Mouse (Mus musculus) midbrain, embryonic 15.5 days (tissue): ENCODE measurements around the gene Akt3. TPM values are rescaled to one million over a fixed set of nuclear protein-coding genes. Genes with fewer than 3 reads are reported as not detected.

Source experiments
- ATAC-seq: fragments of 200-750 bp; cut with Nextera tagmentation; replicated peaks from 2 replicates; pipeline ENCODE4 v1.8.0; 2017; ENCODE audit warnings: moderate TSS enrichment
- H3K27ac ChIP-seq: fragments of 300-500 bp; sonication (generic); 2 replicates; pipeline ENCODE4 v1.5.1; 2015; ENCODE audit warnings: mild to moderate bottlenecking, inconsistent platforms
- H3K27me3 ChIP-seq: fragments of 300-500 bp; sonication (generic); replicated peaks from 2 replicates; pipeline ENCODE4 v1.6.1; 2015; ENCODE audit warnings: inconsistent platforms
- H3K36me3 ChIP-seq: fragments of 300-500 bp; sonication (generic); replicated peaks from 2 replicates; pipeline ENCODE4 v1.6.1; 2015; ENCODE audit warnings: inconsistent platforms
- H3K4me1 ChIP-seq: fragments of 300-500 bp; sonication (generic); 2 replicates; pipeline ENCODE4 v1.6.1; 2015; ENCODE audit warnings: inconsistent platforms
- H3K4me2 ChIP-seq: fragments of 300-500 bp; sonication (generic); 2 replicates; pipeline ENCODE4 v1.6.1; 2015; ENCODE audit warnings: inconsistent platforms, mild to moderate bottlenecking, moderate library complexity
- H3K4me3 ChIP-seq: fragments of 300-500 bp; sonication (generic); 2 replicates; pipeline ENCODE4 v1.5.1; 2015; ENCODE audit warnings: mild to moderate bottlenecking, inconsistent platforms
- H3K9ac ChIP-seq: fragments of 300-500 bp; sonication (generic); 2 replicates; pipeline ENCODE4 v1.6.1; 2015; ENCODE audit warnings: mild to moderate bottlenecking, inconsistent platforms
- H3K9me3 ChIP-seq: fragments of 300-500 bp; sonication (generic); 2 replicates; pipeline ENCODE4 v1.6.1; 2016; ENCODE audit warnings: inconsistent platforms
- WGBS: fragments of 180-500 bp; shearing (Covaris S2); methylation state at CpG from one replicate; pipeline ENCODE4 v1.1.7; 2015; ENCODE audit warnings: mixed read lengths; 5-methylcytosine and 5-hydroxymethylcytosine counted together
- polyA plus RNA-seq: library from polyadenylated mRNA; unstranded; fragments of >200 nt; fragmentation: Nextera tagmentation; extraction: Ambion mirVana; gene quantifications from 2 replicates; pipeline ENCODE4 v1.2.1, GENCODE M21; 2015

The Akt3 gene
- polyA plus RNA-seq, 1 experiment from 2014 or later = 22.4 TPM

DNA sequence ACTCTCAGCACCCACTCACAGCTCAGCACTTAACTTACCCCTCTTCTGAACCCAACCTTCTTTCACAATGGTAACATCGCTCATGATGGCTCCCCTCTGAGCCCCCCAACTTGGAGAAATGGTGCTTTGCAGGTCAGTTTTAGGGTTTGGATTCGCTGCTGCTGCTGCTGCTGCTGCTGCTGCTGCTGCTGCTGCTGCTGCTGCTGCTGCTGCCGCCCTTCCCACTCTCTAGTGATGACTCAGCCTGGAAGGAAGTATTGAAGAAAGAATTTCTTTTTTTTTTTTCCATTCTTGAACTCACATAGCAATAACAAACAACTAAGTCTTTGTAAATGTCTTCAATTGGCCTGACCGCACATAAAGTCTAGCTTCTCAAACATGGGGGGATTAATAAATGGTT is 9.4 kb downstream of the Akt3 start:
- H3K9ac ChIP-seq = no peak overlapping the region
- H3K36me3 ChIP-seq = no peaks in the 10 kb centered on the region
- peaks cover 5% of the 10 kb centered on the region; the same call in 1 of the 2 replicates for H3K4me1 ChIP-seq
- H3K9me3 ChIP-seq = no peaks in the 10 kb centered on the region
- WGBS = 59% methylated on average over 4 of the region's 4 CpGs
- H3K27me3 ChIP-seq = no peaks in the 10 kb centered on the region
- H3K4me3 ChIP-seq = no peak overlapping the region
- no peak for ATAC-seq
- H3K27ac ChIP-seq = no peak overlapping the region
- no peak overlapping the region for H3K4me2 ChIP-seq

DNA sequence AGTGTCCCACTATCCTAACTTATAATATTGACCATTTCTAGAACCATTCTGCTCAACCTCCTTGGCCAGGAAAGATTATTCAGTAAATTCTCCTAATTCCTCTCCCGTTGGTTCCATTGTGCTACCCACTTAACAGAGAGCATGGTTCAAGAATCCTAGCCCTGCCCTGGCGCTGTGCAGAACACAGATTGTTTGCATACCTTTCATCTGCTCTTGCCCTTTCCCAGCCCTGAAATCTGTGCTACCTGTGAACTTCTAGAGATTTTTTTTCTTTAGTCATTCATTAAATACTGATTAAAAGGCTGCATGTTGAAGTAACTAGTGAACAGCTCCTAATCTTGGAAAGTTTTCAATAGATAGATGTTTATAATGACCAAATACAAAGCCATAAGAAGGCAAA is 19.6 kb downstream of the Akt3 start:
- ATAC-seq = no peak
- Histone ChIP-seq H3K36me3 (peaks cover 3% of the 10 kb centered on the region; the same call in 1 of the 2 replicates), H3K4me1 (no peaks in the 10 kb centered on the region), H3K27me3 (no peaks in the 10 kb centered on the region), H3K9ac (no peak overlapping the region), H3K4me3 (no peak overlapping the region), H3K27ac (no peak overlapping the region), H3K4me2 (no peak overlapping the region), H3K9me3 (no peaks in the 10 kb centered on the region)
- WGBS = 62% methylated on average over 2 of the region's 2 CpGs

DNA sequence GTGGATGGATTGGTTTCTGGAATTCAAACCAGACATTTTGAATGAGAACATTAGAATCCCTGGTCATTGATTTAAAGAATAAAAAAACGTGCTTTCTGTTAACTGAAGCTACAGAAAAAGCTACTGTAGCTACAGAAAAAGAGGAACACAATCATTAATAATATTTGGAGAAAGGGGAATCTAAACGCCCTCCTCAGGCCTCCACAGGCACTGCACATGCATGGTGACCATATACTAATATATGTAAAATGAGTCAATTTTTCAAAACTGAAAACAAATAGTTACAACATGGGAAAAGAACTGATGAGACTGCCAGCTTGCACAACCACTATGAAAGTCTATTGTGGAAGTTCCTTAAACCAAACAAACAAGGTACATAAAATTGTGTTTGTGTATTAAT is 21.3 kb downstream of the Akt3 start:
- Histone ChIP-seq H3K36me3 (peaks cover 3% of the 10 kb centered on the region; the same call in 1 of the 2 replicates), H3K9ac (no peak overlapping the region), H3K4me2 (no peak overlapping the region), H3K9me3 (no peaks in the 10 kb centered on the region), H3K27me3 (no peaks in the 10 kb centered on the region), H3K4me3 (no peak overlapping the region), H3K4me1 (no peaks in the 10 kb centered on the region), H3K27ac (no peak overlapping the region)
- 80% methylated on average over 2 of the region's 2 CpGs for whole genome bisulfite sequencing
- ATAC-seq = no peak

DNA sequence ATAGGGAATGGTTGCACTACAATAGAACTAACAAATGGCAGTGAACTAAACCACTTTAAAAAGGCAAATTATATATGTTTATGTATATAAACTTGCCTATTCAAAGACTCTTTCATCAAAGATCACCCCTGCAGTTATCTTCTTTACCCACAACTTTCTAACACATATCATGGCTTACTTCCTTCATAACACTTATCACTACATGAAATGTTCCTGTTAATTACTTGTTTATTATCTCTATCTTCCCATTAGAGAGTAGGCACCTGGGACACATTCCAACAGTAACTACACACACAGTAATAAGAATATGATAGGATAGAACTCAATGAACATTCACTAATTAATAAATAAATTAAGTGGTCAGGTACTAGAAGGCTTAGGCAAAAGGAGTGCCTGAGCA is 21.8 kb downstream of the Akt3 start:
- H3K36me3 ChIP-seq = peaks cover 3% of the 10 kb centered on the region; the same call in 1 of the 2 replicates
- no peak overlapping the region for H3K4me3 ChIP-seq
- H3K9me3 ChIP-seq = no peaks in the 10 kb centered on the region
- no peak overlapping the region for H3K4me2 ChIP-seq
- H3K9ac ChIP-seq = no peak overlapping the region
- H3K27ac ChIP-seq = no peak overlapping the region
- no peaks in the 10 kb centered on the region for H3K4me1 ChIP-seq
- H3K27me3 ChIP-seq = no peaks in the 10 kb centered on the region
- ATAC-seq = no peak

DNA sequence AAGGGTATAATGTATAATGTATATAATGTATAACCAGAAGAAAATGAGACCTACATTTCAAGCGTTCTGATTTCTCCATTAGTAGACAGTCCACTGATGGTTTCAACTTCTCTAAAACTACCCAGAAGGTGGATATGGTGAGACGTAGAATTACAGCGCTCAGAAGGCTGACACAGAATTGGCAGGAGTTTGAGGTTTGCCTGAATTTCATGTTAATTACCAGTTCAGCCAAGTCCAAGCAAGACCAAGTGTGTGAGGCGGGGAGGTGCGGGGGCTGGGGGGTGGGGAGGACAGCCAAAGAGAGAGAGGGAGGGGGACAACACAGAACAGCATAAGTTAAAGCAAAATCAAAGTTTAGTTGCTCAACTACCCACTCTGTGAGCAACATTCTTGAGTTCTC is 23.5 kb downstream of the Akt3 start:
- H3K9ac ChIP-seq = no peak overlapping the region

DNA sequence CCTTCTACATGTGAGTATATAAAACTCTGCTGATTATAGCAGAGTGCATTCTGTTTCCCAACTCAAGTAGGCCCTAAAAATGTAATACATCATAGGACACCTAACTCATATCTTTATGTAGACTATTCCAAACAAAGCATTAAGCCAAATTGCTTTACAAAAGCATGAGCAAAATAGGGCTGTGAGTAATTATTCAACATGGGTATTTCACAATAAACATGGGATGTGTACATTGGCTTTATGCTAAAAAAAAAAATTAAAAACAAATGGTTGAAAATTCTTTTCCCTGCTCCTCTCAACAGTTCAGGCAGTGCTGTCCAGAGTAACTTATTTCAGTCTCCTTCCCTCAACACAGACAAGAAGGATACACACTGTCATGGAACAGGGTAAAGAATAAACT is 26.9 kb downstream of the Akt3 start:
- no peak overlapping the region for H3K4me3 ChIP-seq
- H3K27me3 ChIP-seq = no peaks in the 10 kb centered on the region
- H3K27ac ChIP-seq = no peak overlapping the region
- ATAC-seq = no peak
- H3K4me1 ChIP-seq = no peaks in the 10 kb centered on the region
- no peaks in the 10 kb centered on the region for H3K9me3 ChIP-seq
- peaks cover 3% of the 10 kb centered on the region; the same call in 1 of the 2 replicates for H3K36me3 ChIP-seq
- no peak overlapping the region for H3K4me2 ChIP-seq
- no peak overlapping the region for H3K9ac ChIP-seq

More for the DNA sequence above, 23.5 kb downstream of the Akt3 start:
- WGBS = 86% methylated on average over 5 of the region's 5 CpGs
- H3K4me1 ChIP-seq = no peaks in the 10 kb centered on the region
- H3K27me3 ChIP-seq = no peaks in the 10 kb centered on the region
- no peak overlapping the region for H3K4me3 ChIP-seq
- no peak overlapping the region for H3K27ac ChIP-seq
- H3K36me3 ChIP-seq = peaks cover 3% of the 10 kb centered on the region; the same call in 1 of the 2 replicates
- no peak for ATAC-seq
- no peak overlapping the region for H3K4me2 ChIP-seq
- H3K9me3 ChIP-seq = no peaks in the 10 kb centered on the region

DNA sequence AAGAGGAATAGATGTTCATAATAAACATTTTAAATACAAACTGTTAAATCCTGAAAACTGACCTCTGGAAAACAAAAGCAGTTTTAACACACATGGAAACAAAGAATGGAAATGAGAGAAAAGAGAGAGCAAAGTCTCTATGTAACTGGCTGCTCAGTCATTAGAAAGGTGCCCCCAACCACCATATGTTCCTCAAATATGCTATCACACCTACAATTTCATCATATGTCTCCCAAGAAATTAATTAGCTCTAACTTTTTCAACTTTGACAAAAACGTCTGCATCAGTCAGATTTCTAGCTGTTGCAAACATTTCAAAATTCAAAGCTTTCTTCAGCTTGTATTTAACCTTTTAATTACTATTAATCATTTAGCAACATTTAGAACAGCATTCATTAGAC is 59.0 kb downstream of the Akt3 start:
- 68% methylated on average over 1 of the region's 1 CpGs for WGBS
- ATAC-seq = no peak

DNA sequence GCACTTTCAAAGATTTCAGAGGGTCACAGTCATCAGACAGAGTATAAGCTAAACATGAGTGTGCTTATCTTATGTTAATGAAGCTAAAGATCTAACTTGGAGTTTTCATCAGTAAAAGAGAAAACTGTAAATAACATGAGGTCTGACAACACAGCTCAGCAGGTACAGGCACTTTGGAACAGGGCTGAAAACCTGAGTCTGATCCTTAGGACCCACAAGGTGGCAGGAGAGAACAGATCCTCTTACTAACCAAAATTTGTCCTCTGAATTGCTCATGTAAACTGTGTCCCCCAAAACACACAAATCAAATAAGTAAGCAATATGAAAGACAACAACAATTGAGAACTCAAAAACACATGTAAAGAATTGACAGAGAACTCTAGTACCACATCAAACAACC is 62.8 kb downstream of the Akt3 start:
- Histone ChIP-seq H3K36me3 (no peaks in the 10 kb centered on the region), H3K4me3 (no peak overlapping the region), H3K9me3 (no peaks in the 10 kb centered on the region), H3K4me2 (no peak overlapping the region), H3K4me1 (no peaks in the 10 kb centered on the region), H3K9ac (no peak overlapping the region), H3K27me3 (no peaks in the 10 kb centered on the region), H3K27ac (no peak overlapping the region)
- ATAC-seq = no peak

More for the DNA sequence above, 59.0 kb downstream of the Akt3 start:
- Histone ChIP-seq H3K9ac (no peak overlapping the region), H3K27ac (no peak overlapping the region), H3K4me3 (no peak overlapping the region), H3K27me3 (no peaks in the 10 kb centered on the region), H3K4me2 (no peak overlapping the region), H3K4me1 (no peaks in the 10 kb centered on the region), H3K9me3 (no peaks in the 10 kb centered on the region), H3K36me3 (no peaks in the 10 kb centered on the region)

DNA sequence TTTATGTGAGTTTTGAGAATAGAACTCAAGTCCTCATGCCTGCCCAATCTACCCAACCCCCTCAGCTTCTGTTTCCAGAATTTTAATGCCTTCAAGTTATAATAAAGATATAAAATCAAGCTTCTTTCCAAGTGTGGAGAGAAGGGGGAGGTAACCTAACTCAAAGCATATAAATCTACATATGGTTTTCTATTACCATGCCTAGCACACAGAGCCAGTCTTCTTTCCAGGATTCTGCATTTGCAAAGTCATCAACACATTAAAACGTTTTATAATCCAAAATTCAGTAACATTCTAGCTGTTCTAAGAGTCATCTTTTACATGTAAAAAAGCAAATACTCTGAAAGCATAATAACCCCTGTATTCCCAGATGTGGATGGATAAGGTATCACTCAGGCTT is 63.7 kb downstream of the Akt3 start:
- 72% methylated on average over 1 of the region's 1 CpGs for WGBS
- no peak for ATAC-seq
- no peaks in the 10 kb centered on the region for H3K4me1 ChIP-seq

DNA sequence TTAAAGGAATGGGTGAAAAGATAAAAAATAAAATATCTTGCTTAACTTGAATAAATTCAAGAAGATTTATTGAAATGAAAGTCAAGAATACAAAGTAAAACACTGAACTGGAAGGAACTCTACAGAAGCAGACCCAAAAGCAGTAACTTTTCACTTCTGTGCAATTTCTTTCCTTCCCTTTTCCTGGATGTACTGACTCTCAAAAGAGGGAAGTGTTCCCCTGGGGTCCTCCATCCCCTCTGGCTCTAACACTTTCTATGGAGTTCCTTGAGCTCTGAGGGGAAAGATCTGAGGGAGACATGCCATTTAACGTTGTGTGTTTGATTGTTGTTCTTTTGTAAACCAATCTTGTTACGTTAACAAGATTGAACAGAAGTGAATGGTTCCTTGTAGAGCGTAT is 66.4 kb downstream of the Akt3 start:
- no peak for ATAC-seq
- no peak overlapping the region for H3K27ac ChIP-seq
- H3K27me3 ChIP-seq = no peaks in the 10 kb centered on the region
- H3K36me3 ChIP-seq = no peaks in the 10 kb centered on the region
- H3K4me2 ChIP-seq = no peak overlapping the region
- no peaks in the 10 kb centered on the region for H3K9me3 ChIP-seq
- no peaks in the 10 kb centered on the region for H3K4me1 ChIP-seq
- no peak overlapping the region for H3K4me3 ChIP-seq
- H3K9ac ChIP-seq = no peak overlapping the region
- WGBS = 30% methylated on average over 3 of the region's 3 CpGs

More for the DNA sequence above, 63.7 kb downstream of the Akt3 start:
- no peaks in the 10 kb centered on the region for H3K9me3 ChIP-seq
- no peaks in the 10 kb centered on the region for H3K27me3 ChIP-seq
- H3K4me3 ChIP-seq = no peak overlapping the region
- H3K9ac ChIP-seq = no peak overlapping the region
- H3K27ac ChIP-seq = no peak overlapping the region
- H3K4me2 ChIP-seq = no peak overlapping the region
- no peaks in the 10 kb centered on the region for H3K36me3 ChIP-seq

DNA sequence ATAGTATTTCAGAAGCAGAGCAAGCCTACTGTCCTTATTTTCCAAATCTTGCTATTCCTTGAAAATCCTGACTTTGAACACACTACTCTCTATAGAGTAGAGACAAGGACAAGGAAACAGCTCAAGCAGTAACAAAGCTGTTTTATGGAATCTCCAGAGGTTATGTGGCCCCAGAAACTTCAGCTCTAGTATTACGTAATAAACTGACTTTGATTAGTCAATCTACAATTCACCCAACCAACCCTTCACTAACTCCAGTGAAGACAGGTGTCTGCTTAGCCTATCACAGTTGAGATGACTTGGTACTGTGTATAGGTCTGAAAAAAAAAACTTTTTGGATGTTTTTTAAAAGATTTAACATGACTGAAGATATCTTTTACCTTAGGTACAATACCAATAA is 67.6 kb downstream of the Akt3 start:
- no peak overlapping the region for H3K4me2 ChIP-seq
- no peaks in the 10 kb centered on the region for H3K4me1 ChIP-seq
- no peaks in the 10 kb centered on the region for H3K36me3 ChIP-seq
- no peaks in the 10 kb centered on the region for H3K9me3 ChIP-seq
- H3K27ac ChIP-seq = no peak overlapping the region
- H3K4me3 ChIP-seq = no peak overlapping the region
- WGBS = 91% methylated on average over 1 of the region's 1 CpGs
- H3K27me3 ChIP-seq = no peaks in the 10 kb centered on the region
- H3K9ac ChIP-seq = no peak overlapping the region
- ATAC-seq = no peak

DNA sequence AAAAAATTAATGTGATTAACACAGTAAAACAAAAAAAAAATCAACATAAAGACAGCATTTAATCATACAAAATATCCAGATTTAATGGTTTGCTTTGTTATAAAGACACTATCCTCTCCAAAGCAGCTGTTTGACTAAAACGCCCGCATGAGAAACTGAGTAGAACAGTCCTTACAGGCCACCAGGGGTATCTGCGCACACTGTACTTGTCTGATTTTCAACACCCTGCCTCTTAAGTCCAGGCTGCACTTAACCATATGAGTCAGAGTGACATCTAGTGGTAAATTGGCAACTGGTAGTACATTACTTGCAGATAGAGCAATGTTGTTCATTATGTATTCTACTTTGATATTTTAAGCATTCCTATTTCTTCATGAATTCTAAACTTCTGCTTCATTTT is 69.3 kb downstream of the Akt3 start:
- H3K27me3 ChIP-seq = no peaks in the 10 kb centered on the region
- WGBS = 11% methylated on average over 3 of the region's 3 CpGs
- H3K36me3 ChIP-seq = no peaks in the 10 kb centered on the region
- no peak overlapping the region for H3K27ac ChIP-seq
- no peak overlapping the region for H3K4me3 ChIP-seq
- no peaks in the 10 kb centered on the region for H3K9me3 ChIP-seq
- peak; percentile 79 for ATAC-seq
- H3K4me2 ChIP-seq = no peak overlapping the region
- H3K4me1 ChIP-seq = no peaks in the 10 kb centered on the region
- H3K9ac ChIP-seq = no peak overlapping the region

DNA sequence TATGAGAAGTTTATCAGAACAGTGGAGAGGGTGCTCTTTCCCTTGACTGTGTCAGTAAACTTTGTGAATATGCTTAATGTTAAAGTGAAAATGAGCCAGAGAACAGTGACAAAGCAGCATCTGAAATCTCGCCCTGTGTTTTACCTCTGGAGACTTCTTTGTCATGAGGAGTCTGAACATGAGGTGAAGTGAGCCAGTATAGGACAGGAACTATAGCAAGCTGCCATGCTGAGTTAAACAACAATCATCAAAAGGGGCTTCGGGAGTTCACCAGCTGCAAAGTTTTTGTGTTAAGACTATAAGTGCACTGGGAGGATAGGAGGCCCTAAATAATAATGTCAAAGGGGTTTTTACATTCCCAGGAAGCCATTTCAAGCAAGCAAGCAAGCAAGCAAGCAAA is 71.3 kb downstream of the Akt3 start:
- 13% methylated on average over 2 of the region's 2 CpGs for WGBS

DNA sequence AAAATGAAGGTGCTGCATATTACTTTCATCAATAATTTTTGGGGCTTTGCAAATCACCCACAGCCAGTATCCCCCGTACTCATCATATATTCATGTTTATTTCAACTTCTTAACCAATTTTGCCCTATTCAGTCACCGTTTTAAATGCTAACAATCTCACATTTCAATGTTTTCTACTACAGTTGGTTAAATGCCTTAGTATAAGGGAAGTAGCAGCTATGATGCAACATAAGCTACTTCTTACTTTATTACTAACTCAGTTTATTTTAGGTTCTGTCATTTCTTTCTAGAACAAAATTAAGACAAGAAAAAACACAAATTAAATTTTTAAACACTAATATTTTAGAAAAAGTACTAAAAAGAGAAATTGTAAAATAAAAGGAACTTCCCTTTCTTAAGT is 78.4 kb downstream of the Akt3 start:
- no peaks in the 10 kb centered on the region for H3K9me3 ChIP-seq
- WGBS = 98% methylated on average over 2 of the region's 2 CpGs
- no peak overlapping the region for H3K4me2 ChIP-seq
- no peak for ATAC-seq
- H3K36me3 ChIP-seq = no peaks in the 10 kb centered on the region
- H3K9ac ChIP-seq = no peak overlapping the region
- H3K4me3 ChIP-seq = no peak overlapping the region
- no peak overlapping the region for H3K27ac ChIP-seq
- H3K4me1 ChIP-seq = 0 out of 2 replicates have a peak, but pooled peaks cover 2% of the 10 kb centered on the region
- H3K27me3 ChIP-seq = no peaks in the 10 kb centered on the region

More for the DNA sequence above, 71.3 kb downstream of the Akt3 start:
- Histone ChIP-seq H3K9ac (no peak overlapping the region), H3K4me1 (no peaks in the 10 kb centered on the region), H3K36me3 (no peaks in the 10 kb centered on the region), H3K4me3 (no peak overlapping the region), H3K9me3 (no peaks in the 10 kb centered on the region), H3K27ac (no peak overlapping the region), H3K27me3 (no peaks in the 10 kb centered on the region), H3K4me2 (no peak overlapping the region)
- ATAC-seq = no peak
